Comparison of ENCODE assay signal across 17 mouse cellular contexts in the genomic region with DNA sequence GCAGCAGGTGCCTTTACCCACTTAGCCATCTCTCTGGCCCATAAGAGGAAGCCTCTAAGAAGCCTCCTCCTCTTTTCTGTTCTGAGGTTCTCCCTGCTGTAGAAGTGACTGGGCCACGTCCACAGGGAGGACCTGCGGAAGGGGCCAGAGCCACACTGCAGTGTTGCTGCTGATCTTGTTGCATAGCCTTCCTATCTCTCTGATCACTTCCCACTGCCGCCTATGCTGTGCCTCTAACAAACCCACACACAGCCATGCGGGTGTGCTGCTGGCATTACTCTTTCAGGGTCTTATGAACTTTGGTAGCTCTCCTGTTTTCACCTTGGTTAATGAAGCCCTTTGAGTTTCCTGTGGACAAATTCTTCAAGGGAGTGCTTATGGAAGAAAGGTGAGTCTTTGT.
A peak's percentile ranks its signal among the peaks of the same experiment; 100 is the strongest.
DNase-seq lines count a peak whose midpoint lies in the region; ATAC-seq and TF ChIP-seq lines count a peak whose summit lies in the region.
"Had no signal": no experiment of that assay in that cellular context is flagged by ENCODE, and none has a peak within 500 bp of the region (broad histone marks: within the 10 kb centered on the region; RNA-seq: fewer than 3 reads in every experiment).

No protein-coding gene starts in this region.

- H3K4me2 ChIP-seq in liver, embryonic 11.5 days = no peak overlapping the region
- H3K4me2 ChIP-seq in liver, embryonic 12.5 days = no peak overlapping the region
- H3K4me2 ChIP-seq in liver, embryonic 16.5 days (ENCODE audit: low read depth, low read length) = no peak overlapping the region
- H3K4me2 ChIP-seq: embryonic facial prominence, embryonic 12.5 days; forebrain, embryonic 15.5 days; heart, embryonic 13.5 days; hindbrain, embryonic 14.5 days had no signal

- peak overlapping the region; percentile 69; the same call in 1 of the 2 replicates for H3K27ac ChIP-seq in layer of hippocampus, adult 2 months
- no peak overlapping the region for H3K27ac ChIP-seq in liver, embryonic 11.5 days (ENCODE audit: low read depth, low read length)
- no peak overlapping the region for H3K27ac ChIP-seq in liver, embryonic 12.5 days
- no peak overlapping the region for H3K27ac ChIP-seq in liver, embryonic 16.5 days (ENCODE audit: low read length)
- H3K27ac ChIP-seq: embryonic facial prominence, embryonic 12.5 days; forebrain, embryonic 15.5 days; hindbrain, embryonic 14.5 days had no signal

- H3K9ac ChIP-seq in liver, embryonic 11.5 days (ENCODE audit: low read depth, low read length) = no peak overlapping the region
- 0 out of 2 replicates have a peak overlapping the region, but pooled peaks have one; percentile 2 for H3K9ac ChIP-seq in liver, embryonic 12.5 days
- H3K9ac ChIP-seq in liver, embryonic 16.5 days (ENCODE audit: low read depth, low read length) = no peak overlapping the region
- H3K9ac ChIP-seq: embryonic facial prominence, embryonic 12.5 days; forebrain, embryonic 15.5 days; hindbrain, embryonic 14.5 days had no signal

- no peak for DNase-seq in layer of hippocampus, adult 2 months (ENCODE audit: low spot score in 2 of 2)
- no peak for DNase-seq in layer of hippocampus, postnatal 36 days
- DNase-seq in liver, embryonic 11.5 days (ENCODE audit: low spot score) = no peak
- DNase-seq in MN1 (ENCODE audit: low spot score) = no peak
- DNase-seq in gastrocnemius, postnatal 14 days = no peak
- DNase-seq: adrenal gland, postnatal 10 days; cerebellum, adult 11 months; cerebellum, adult 9-10 months; cerebellum, postnatal 25 days; gastrocnemius, postnatal 25 days; heart, postnatal 4 days had no signal

- no peaks in the 10 kb centered on the region for H3K9me3 ChIP-seq in liver, embryonic 11.5 days (ENCODE audit: control insufficient read depth, low read length)
- H3K9me3 ChIP-seq in liver, embryonic 12.5 days (replicated peaks) = no peaks in the 10 kb centered on the region
- no peaks in the 10 kb centered on the region for H3K9me3 ChIP-seq in liver, embryonic 16.5 days (replicated peaks; ENCODE audit: control insufficient read depth, low read length)
- H3K9me3 ChIP-seq: embryonic facial prominence, embryonic 12.5 days; forebrain, embryonic 15.5 days; heart, embryonic 13.5 days had no signal

- peaks cover 34% of the 10 kb centered on the region for H3K4me1 ChIP-seq in liver, embryonic 11.5 days (replicated peaks; ENCODE audit: control insufficient read depth, insufficient read depth, low read length)
- peaks cover 64% of the 10 kb centered on the region for H3K4me1 ChIP-seq in liver, embryonic 12.5 days
- H3K4me1 ChIP-seq in liver, embryonic 16.5 days (ENCODE audit: control insufficient read depth, low read depth, low read length) = peaks cover 31% of the 10 kb centered on the region

- no peaks in the 10 kb centered on the region for H3K27me3 ChIP-seq in liver, embryonic 11.5 days (replicated peaks; ENCODE audit: control insufficient read depth, insufficient read depth, low read length)
- no peaks in the 10 kb centered on the region for H3K27me3 ChIP-seq in liver, embryonic 12.5 days (replicated peaks)
- no peaks in the 10 kb centered on the region for H3K27me3 ChIP-seq in liver, embryonic 16.5 days (ENCODE audit: control insufficient read depth, insufficient read depth, low read depth, low read length)
- H3K27me3 ChIP-seq: embryonic facial prominence, embryonic 12.5 days; heart, embryonic 13.5 days had no signal

- WGBS in liver, embryonic 11.5 days = 57% methylated on average over 4 of the region's 4 CpGs
- WGBS in liver, embryonic 12.5 days (ENCODE audit: insufficient replicate concordance) = 36% methylated on average over 4 of the region's 4 CpGs
- WGBS in liver, embryonic 16.5 days (ENCODE audit: insufficient replicate concordance) = 33% methylated on average over 4 of the region's 4 CpGs

- H3K36me3 ChIP-seq in liver, embryonic 11.5 days (ENCODE audit: control insufficient read depth, insufficient read depth, low read length) = 0 out of 2 replicates have a peak, but pooled peaks cover 3% of the 10 kb centered on the region
- peaks cover 21% of the 10 kb centered on the region for H3K36me3 ChIP-seq in liver, embryonic 12.5 days
- H3K36me3 ChIP-seq in liver, embryonic 16.5 days (ENCODE audit: control insufficient read depth, insufficient read depth) = no peaks in the 10 kb centered on the region
- H3K36me3 ChIP-seq: forebrain, embryonic 15.5 days had no signal

- TF ChIP-seq CTCF in layer of hippocampus, adult 2 months (conservative IDR thresholded peaks at IDR 0.05) = no peak

- peak; percentile 62; the same call in 1 of the 2 replicates for ATAC-seq in liver, embryonic 11.5 days (replicated peaks; ENCODE audit: low FRiP score)
- ATAC-seq in liver, embryonic 12.5 days = peak; percentile 60
- peak; percentile 33; the same call in 1 of the 2 replicates for ATAC-seq in liver, embryonic 16.5 days (ENCODE audit: low read depth)

- no peak overlapping the region for H3K4me3 ChIP-seq in layer of hippocampus, adult 2 months
- no peak overlapping the region for H3K4me3 ChIP-seq in liver, embryonic 11.5 days (ENCODE audit: low read depth, low read length)
- no peak overlapping the region for H3K4me3 ChIP-seq in liver, embryonic 12.5 days
- H3K4me3 ChIP-seq in liver, embryonic 16.5 days (ENCODE audit: low read depth, low read length) = no peak overlapping the region
- H3K4me3 ChIP-seq: embryonic facial prominence, embryonic 12.5 days; forebrain, embryonic 15.5 days; heart, embryonic 13.5 days had no signal

- intact Hi-C loops in gastrocnemius, postnatal 14 days (cut with DNase I; ENCODE audit: low total_unique reads) = no loop called here
